Mouse (Mus musculus): ENCODE measurements around the gene Gm28490. TPM values are rescaled to one million over a fixed set of nuclear protein-coding genes. Genes with fewer than 3 reads are reported as not detected.

Gm28490 gene
- total RNA-seq (2023): not detected in 4 replicates

DNA sequence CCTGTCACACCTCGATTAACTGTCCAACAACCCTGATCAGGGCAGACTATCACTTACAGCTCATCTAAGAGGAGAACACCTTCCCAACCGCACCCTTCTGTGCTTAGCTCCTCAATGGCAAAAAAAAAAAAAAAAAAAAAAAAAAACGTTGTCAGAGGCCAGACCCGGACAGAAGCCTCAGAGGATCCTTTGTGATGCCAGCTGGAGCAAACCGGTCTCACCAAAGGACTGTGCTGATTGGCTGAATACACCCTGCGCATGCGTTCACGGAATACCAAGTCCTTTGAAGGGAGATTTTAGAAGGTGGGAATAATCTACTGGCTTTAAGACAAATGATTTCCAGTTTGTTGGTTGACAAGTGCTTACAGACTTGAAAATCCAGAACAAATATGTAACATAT lies at the start of gene Gm28490:
Gm28490 (minus strand) TSS at position 101 of the 400 bp plus-strand sequence.

